Mouse (Mus musculus): ENCODE data around the gene Gm3776. TPM values are rescaled to one million over a fixed set of nuclear protein-coding genes. Genes with fewer than 3 reads are reported as not detected.
"Not testable (repeated sequence)": the region's sequence is repeated elsewhere in the genome, so short reads cannot be mapped to it uniquely, and the experiment has no call there.

The Gm3776 gene
- polyA plus RNA-seq, 1 experiment from 2014 or later = not detected

- WGBS = 89% methylated on average over 3 of the region's 3 CpGs
- not testable (repeated sequence) for H3K4me2 ChIP-seq (ENCODE audit: low read length); H3K27me3 ChIP-seq (ENCODE audit: control insufficient read depth, insufficient read depth, low read depth, low read length); H3K27ac ChIP-seq (ENCODE audit: low read length); H3K9ac ChIP-seq (ENCODE audit: low read depth, low read length); H3K4me1 ChIP-seq (ENCODE audit: control insufficient read depth, insufficient read depth, low read length); H3K4me3 ChIP-seq (ENCODE audit: low read depth, low read length); H3K36me3 ChIP-seq (ENCODE audit: control insufficient read depth, insufficient read depth, low read length); ATAC-seq; H3K9me3 ChIP-seq (replicated peaks; ENCODE audit: control insufficient read depth, low read length, poor library complexity, severe bottlenecking)
Observed at GRCm38 (mm10) chr9:78308122-78308521, 51.2 kb downstream of the Gm3776 start.

GRCm38 (mm10) chr9:78314696-78315095, 57.8 kb downstream of the Gm3776 start, which contains the start of gene Omt2a:
Gene Omt2a, minus strand, starts transcription at chr9:78314796.
- Histone ChIP-seq H3K27me3 (ENCODE audit: control insufficient read depth, insufficient read depth, low read depth, low read length) (no peaks in the 10 kb centered on the region), H3K27ac (ENCODE audit: low read length) (no peak within 1 kb of the TSS), H3K4me1 (ENCODE audit: control insufficient read depth, insufficient read depth, low read length) (no peaks in the 10 kb centered on the region), H3K4me3 (ENCODE audit: low read depth, low read length) (no peak within 1 kb of the TSS), H3K4me2 (ENCODE audit: low read length) (no peak within 1 kb of the TSS), H3K9ac (ENCODE audit: low read depth, low read length) (no peak within 1 kb of the TSS), H3K36me3 (ENCODE audit: control insufficient read depth, insufficient read depth, low read length) (no peaks in the 10 kb centered on the region), H3K9me3 (replicated peaks; ENCODE audit: control insufficient read depth, low read length, poor library complexity, severe bottlenecking) (no peaks in the 10 kb centered on the region)
- ATAC-seq = no peak
- 81% methylated on average over 2 of the region's 2 CpGs for WGBS

Other genes with a start within 250 kb of the Gm3776 start
- gene Gcm1, start 205.2 kb upstream of the Gm3776 start, polyA plus RNA-seq (2015; fragmentation: Nextera tagmentation; extraction: Ambion mirVana) = not detected in 2 replicates
- gene Fbxo9, start 148.1 kb upstream of the Gm3776 start, polyA plus RNA-seq (2015; fragmentation: Nextera tagmentation; extraction: Ambion mirVana) = 74.0 and 81.0 TPM in 2 replicates
- 42.5 and 44.5 TPM in 2 replicates for gene Ick, start 147.9 kb upstream of the Gm3776 start, polyA plus RNA-seq (2015; fragmentation: Nextera tagmentation; extraction: Ambion mirVana)
- 14.3 and 18.5 TPM in 2 replicates for gene Gsta4, start 74.4 kb upstream of the Gm3776 start, polyA plus RNA-seq (2015; fragmentation: Nextera tagmentation; extraction: Ambion mirVana)
- not detected in 2 replicates for gene Gsta1, start 26.5 kb upstream of the Gm3776 start, polyA plus RNA-seq (2015; fragmentation: Nextera tagmentation; extraction: Ambion mirVana)
- gene Gm10639, start 32.8 kb downstream of the Gm3776 start, polyA plus RNA-seq (2015; fragmentation: Nextera tagmentation; extraction: Ambion mirVana) = not detected in 2 replicates
- not detected in 2 replicates for gene Omt2a, start 57.7 kb downstream of the Gm3776 start, polyA plus RNA-seq (2015; fragmentation: Nextera tagmentation; extraction: Ambion mirVana)
- not detected in 2 replicates for gene Omt2b, start 70.5 kb downstream of the Gm3776 start, polyA plus RNA-seq (2015; fragmentation: Nextera tagmentation; extraction: Ambion mirVana)
- gene Gsta2, start 98.7 kb downstream of the Gm3776 start, polyA plus RNA-seq (2015; fragmentation: Nextera tagmentation; extraction: Ambion mirVana) = not detected in 2 replicates
- gene Dppa5a, start 111.0 kb downstream of the Gm3776 start, polyA plus RNA-seq (2015; fragmentation: Nextera tagmentation; extraction: Ambion mirVana) = 7.4 and 8.3 TPM in 2 replicates
- gene Ooep, start 121.6 kb downstream of the Gm3776 start, polyA plus RNA-seq (2015; fragmentation: Nextera tagmentation; extraction: Ambion mirVana) = 6.9 and 9.1 TPM in 2 replicates
- gene Ddx43, start 138.6 kb downstream of the Gm3776 start, polyA plus RNA-seq (2015; fragmentation: Nextera tagmentation; extraction: Ambion mirVana) = 0.36 and 0.57 TPM in 2 replicates
- 0.53 and 0.74 TPM in 2 replicates for gene Cgas, start 186.1 kb downstream of the Gm3776 start, polyA plus RNA-seq (2015; fragmentation: Nextera tagmentation; extraction: Ambion mirVana)
- gene Mto1, start 191.1 kb downstream of the Gm3776 start, polyA plus RNA-seq (2015; fragmentation: Nextera tagmentation; extraction: Ambion mirVana) = 27.9 and 29.3 TPM in 2 replicates
- 1.7 and 2.1 TPM in 2 replicates for gene Gm17324, start 191.7 kb downstream of the Gm3776 start, polyA plus RNA-seq (2015; fragmentation: Nextera tagmentation; extraction: Ambion mirVana)
- 2,998 and 3,109 TPM in 2 replicates for gene Eef1a1, start 232.0 kb downstream of the Gm3776 start, polyA plus RNA-seq (2015; fragmentation: Nextera tagmentation; extraction: Ambion mirVana)